Mouse (Mus musculus): ENCODE measurements around the gene Olfr281.

GRCm38 (mm10) chr15:98469596-98469995, 17.2 kb downstream of the Olfr281 start, which contains the start of gene OR5BS1P:
- TF ChIP-seq CTCF (IDR thresholded peaks at IDR 0.05; ENCODE audit: borderline replicate concordance, insufficient read depth, low read length) (no peak), POLR2A (IDR thresholded peaks at IDR 0.05; ENCODE audit: low read depth, low read length) (no peak)

All from embryonic fibroblast, embryonic 13.5 days (primary cell).